Mouse (Mus musculus) layer of hippocampus, adult 2 months (tissue): Measurements from ENCODE around the gene Thsd4. TPM values are rescaled to one million over a fixed set of nuclear protein-coding genes. Genes with fewer than 3 reads are reported as not detected.
"Not testable (repeated sequence)": the region's sequence is repeated elsewhere in the genome, so short reads cannot be mapped to it uniquely, and the experiment has no call there.

Experiments
- DNase-seq, 2 experiments: peaks; one replicate each; pipeline ENCODE4 v3.0.0; 2022; ENCODE audit warnings: low spot score in 2 of 2
- H3K27ac ChIP-seq: fragments of 200-600 bp; 2 replicates; pipeline ENCODE4 v1.8.1; 2022
- H3K4me3 ChIP-seq: fragments of 200-600 bp; 2 replicates; pipeline ENCODE4 v1.8.1; 2022; ENCODE audit warnings: mild to moderate bottlenecking
- CTCF ChIP-seq: fragments of 200-600 bp; conservative IDR thresholded peaks from 2 replicates; pipeline ENCODE4 v1.8.1; 2022; ENCODE audit warnings: antibody characterized with exemption, mild to moderate bottlenecking, moderate library complexity
- total RNA-seq, 2 experiments: library from RNA; stranded (reverse); gene quantifications; 2 replicates each; pipeline ENCODE4 v1.2.3; 2021

Thsd4 gene
- total RNA-seq, 2 experiments from 2014 or later = 18.9 to 20.9 TPM

DNA sequence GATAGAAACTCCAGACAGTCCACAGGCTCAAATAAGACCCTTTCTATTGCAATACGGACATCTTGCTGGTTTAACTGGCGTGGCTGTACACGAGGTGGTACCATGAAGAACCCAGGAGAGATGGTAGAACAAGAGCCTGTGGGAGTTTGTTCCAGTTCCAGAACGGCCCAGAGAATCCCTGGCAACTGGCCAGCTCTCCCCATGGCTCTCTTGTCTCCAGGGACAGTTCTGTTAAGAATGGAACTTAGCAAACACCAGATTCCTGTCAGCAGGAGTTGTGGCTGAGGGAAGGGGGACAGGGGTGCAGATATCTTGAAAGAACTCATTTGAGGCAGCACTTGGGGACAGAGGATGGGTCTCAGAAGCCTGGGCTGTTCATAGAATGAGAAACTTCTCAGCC lies 550.6 kb downstream of the Thsd4 start:
- no peak for DNase-seq
- H3K4me3 ChIP-seq = no peak overlapping the region
- no peak overlapping the region for H3K27ac ChIP-seq
- TF ChIP-seq CTCF = no peak

DNA sequence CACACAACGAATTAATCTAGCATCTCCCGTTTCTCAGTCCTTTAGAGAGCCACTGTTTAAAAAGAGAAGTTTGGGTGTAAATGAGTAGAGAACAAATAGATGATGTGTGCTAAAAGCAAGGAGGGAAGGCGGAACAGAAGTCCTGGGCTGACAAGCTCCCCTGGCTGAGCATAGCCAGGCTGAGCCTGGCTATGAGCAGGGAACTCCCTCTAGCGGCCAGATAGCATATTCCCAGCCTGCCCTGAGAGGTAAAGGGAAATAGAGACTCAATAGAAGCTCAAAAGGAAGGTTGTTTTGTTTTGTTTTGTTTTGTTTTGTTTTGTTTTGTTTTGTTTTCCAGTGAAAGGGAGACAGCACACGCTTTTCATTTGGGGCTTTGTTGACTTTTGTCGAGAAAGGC lies 552.5 kb downstream of the Thsd4 start:
- Histone ChIP-seq H3K27ac (no peak overlapping the region), H3K4me3 (no peak overlapping the region)
- peak; percentile 95 for TF ChIP-seq CTCF
- DNase-seq = peak; percentile 64 to 77

GRCm38 (mm10) chr9:59965046-59965445 lies 556.8 kb downstream of the Thsd4 start:
- Histone ChIP-seq H3K4me3 (no peak overlapping the region), H3K27ac (no peak overlapping the region)
- no peak for TF ChIP-seq CTCF
- no peak for DNase-seq

DNA sequence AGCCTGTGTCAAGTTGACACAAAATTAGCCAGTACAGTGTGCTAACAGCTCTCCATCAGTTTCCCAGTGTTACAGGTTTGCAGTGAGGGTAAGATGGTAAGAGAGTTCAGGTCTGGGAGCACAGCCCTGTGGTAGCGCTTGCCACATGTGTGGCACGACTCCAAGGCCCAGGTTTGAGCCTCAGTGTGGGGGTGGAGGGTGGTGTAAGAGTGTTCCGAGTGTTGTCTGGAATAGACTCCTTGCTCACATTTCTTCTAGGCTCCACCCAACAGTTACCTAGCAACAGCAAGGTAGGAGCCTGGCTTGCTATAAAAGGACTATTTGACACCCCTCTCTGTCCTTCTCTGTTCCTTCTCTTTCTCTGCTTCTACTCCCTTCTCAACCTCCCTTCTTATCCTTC lies 557.5 kb downstream of the Thsd4 start:
- DNase-seq = no peak
- Histone ChIP-seq H3K27ac (no peak overlapping the region), H3K4me3 (no peak overlapping the region)
- no peak for TF ChIP-seq CTCF

GRCm38 (mm10) chr9:59961201-59961955 lies 560.5 kb downstream of the Thsd4 start:
- no peak for TF ChIP-seq CTCF
- H3K27ac ChIP-seq = no peak overlapping the region
- no peak overlapping the region for H3K4me3 ChIP-seq
- no peak for DNase-seq

DNA sequence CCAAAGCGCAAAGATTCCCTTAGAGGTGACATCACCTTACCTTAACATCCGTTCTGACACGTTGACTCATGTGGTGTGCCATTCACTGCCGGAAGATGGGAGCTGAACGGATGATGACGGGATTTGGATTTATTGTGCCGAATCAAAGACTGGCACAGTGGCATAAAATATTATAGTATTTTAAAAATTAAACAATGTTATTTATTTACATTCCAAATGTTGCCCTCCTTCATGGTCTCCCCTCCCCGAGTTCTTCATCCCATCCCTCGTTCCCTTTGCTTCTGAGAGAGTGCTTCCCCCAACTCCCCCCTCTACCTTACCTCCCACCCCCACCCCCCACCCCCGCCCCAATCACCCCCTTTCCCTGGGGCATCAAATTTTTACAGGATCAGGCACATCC lies 561.3 kb downstream of the Thsd4 start, which contains the start of gene Nr2e3:
Gene Nr2e3 (minus strand): TSS at position 101 of the 400 bp plus-strand sequence.
- no peak within 1 kb of the TSS for H3K4me3 ChIP-seq
- H3K27ac ChIP-seq = no peak within 1 kb of the TSS
- DNase-seq = no peak
- TF ChIP-seq CTCF = no peak

DNA sequence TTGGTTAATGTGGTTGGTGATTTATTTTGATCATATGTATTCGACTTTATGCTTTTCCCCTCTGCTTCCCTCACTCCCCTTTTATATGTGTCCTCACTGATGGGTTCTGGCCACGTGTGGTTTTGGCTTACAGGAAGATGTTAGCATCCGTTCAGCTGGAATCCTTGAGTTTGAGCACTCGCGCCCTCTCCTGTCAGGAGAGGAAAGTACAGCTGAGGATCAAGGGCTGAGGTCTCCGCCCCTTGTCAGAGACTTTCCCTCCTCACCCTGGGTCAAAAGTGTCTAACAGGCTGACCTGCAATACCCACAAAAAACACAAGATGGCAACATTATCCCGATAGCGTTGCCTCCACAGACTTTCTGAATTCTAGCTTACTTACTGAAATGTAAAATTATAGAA lies 562.6 kb downstream of the Thsd4 start:
- peak; percentile 92 for TF ChIP-seq CTCF
- Histone ChIP-seq H3K27ac (no peak overlapping the region), H3K4me3 (no peak overlapping the region)
- DNase-seq = peak; percentile 39 to 68

- not testable (repeated sequence) for H3K27ac ChIP-seq, H3K4me3 ChIP-seq, DNase-seq
Measured at GRCm38 (mm10) chr9:59958115-59958514, 563.7 kb downstream of the Thsd4 start.

- Histone ChIP-seq H3K27ac (no peak overlapping the region), H3K4me3 (no peak overlapping the region)
- DNase-seq = no peak
- no peak for TF ChIP-seq CTCF
Measured at GRCm38 (mm10) chr9:59956496-59956895, 565.4 kb downstream of the Thsd4 start.

DNA sequence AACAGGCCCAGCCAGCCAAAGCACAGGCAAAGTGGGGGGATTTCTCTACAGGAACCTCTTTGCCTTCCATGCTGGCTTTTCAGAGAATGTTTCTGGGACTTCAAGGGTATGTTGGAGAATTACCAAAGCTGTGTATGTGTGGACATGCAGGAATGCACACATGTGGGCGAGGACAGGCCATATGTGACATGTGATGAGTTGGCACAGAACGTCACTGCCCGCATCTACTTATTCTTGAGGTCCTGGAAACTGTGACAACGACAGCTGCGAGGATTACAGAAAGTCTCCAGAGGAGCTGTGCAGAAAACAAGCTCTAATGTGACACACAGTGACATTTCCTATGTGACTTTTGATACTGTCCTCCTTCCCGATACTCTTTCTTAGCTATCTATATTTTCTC lies 566.2 kb downstream of the Thsd4 start:
- H3K27ac ChIP-seq = no peak overlapping the region
- H3K4me3 ChIP-seq = no peak overlapping the region
- no peak for DNase-seq
- TF ChIP-seq CTCF = no peak

GRCm38 (mm10) chr9:59955199-59955598 lies 566.6 kb downstream of the Thsd4 start:
- TF ChIP-seq CTCF = no peak
- DNase-seq = no peak
- Histone ChIP-seq H3K4me3 (no peak overlapping the region), H3K27ac (no peak overlapping the region)

DNA sequence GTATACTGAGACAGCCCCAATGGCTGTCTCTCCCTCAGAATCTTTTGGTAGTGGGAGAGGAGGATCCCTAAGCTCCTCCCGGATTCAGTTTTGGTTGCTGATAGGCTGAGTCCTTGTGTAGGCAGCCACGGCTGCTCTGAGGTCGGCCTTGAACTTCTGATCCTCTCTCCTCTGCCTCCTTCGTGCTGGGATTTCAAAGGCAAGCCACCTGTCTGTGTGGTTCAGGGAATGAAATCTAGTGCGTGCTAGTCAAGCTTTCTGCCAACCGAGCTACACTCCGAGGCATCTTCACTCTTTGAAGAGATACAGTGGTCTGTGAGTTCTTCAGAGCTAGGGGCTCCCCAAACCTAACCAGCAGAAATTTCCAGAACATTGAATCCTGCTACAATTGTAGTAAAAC lies 568.3 kb downstream of the Thsd4 start:
- TF ChIP-seq CTCF = no peak
- no peak overlapping the region for H3K4me3 ChIP-seq

DNA sequence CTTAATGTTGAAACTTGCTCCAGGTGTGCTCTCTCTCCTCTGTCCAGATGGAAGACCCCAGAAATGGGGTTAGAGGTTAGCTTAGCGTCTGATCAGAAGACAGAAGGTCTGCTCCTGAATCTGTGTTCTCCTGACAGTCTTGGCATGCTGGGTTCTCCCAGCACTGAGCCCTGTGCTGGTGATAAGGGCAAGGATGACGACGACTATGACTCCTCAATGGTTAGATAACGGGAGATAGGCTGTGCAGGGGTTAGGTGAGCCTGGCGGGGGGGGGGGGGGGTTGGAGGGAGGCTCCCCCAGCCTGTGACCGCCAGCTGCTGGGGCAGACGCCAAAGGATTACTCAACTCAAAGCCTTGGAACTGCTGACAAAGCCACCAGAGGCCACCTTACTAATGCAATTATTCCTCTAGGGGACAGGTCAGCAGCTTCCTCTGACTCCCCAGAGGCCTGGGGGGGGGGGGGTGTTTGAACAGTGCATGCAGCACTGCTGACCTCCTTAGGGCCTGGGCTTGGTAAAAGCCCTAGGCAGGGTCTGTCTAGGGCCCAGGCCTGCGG lies 569.3 kb downstream of the Thsd4 start:
- no peak for DNase-seq
- Histone ChIP-seq H3K4me3 (no peak overlapping the region), H3K27ac (no peak overlapping the region)
- no peak for TF ChIP-seq CTCF

More for the DNA sequence above, 568.3 kb downstream of the Thsd4 start:
- no peak for DNase-seq
- H3K27ac ChIP-seq = no peak overlapping the region

DNA sequence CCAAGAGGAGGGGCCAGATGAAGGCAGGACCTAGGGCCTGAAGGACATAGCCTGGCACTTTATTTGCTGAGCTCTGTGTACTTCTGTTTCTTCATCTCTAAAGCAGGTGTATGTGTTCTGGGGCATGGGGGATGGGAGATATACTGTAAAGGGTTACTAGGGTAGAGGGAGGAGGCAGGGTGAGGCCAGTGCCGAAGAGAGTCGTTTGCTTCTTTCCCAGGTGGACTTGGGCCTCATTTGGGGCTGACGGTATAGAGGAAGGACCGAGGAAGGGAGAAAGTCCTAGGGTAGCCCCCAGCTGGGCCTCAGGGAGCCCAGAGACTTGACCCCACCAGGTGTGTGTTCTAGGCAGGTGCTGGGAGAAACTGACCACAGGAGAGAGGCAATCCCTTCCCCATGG lies 569.9 kb downstream of the Thsd4 start:
- H3K4me3 ChIP-seq = no peak overlapping the region
- no peak for TF ChIP-seq CTCF
- no peak for DNase-seq
- H3K27ac ChIP-seq = no peak overlapping the region
